Comparison of ENCODE assay signal across 8 mouse cellular contexts in the genomic region with DNA sequence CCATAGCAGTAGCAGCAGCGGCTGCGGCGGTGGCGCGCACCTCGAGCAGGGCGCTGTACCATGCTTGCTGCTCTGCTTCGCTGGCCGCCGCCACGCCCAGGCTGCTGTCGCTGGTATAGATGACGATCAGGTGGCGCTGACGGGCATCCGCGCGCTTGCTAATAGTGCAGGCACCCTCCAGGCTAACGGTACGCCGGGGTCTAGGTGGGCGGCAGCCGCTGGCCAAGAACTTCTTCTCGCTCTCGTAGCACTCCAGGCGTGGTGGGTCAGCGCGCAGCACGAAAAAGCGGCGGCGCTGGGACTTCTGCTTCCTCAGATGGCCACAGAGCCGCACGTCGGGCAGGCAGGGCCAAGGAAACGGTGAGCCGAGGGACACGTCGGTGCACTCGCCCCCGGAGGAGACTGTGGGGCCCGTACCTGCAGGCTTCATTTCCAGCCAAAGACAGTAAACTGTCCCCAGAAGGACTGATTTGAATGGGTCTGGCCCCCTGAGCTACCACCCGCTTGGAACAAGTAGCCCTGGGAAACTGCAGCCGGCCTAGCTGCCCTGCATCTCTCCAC. TPM values are rescaled to one million over a fixed set of nuclear protein-coding genes. Genes with fewer than 3 reads are reported as not detected.
DNase-seq lines count a peak whose midpoint lies in the region; ATAC-seq and TF ChIP-seq lines count a peak whose summit lies in the region.

No protein-coding gene starts in this region.

- no peak for DNase-seq in heart, adult 8-10 months (ENCODE audit: low spot score)
- DNase-seq in ZHBTc4 (ENCODE audit: low read depth, low spot score) = peak; percentile 51
- DNase-seq in hindbrain, embryonic 11.5 days (ENCODE audit: low spot score) = peak; percentile 46
- DNase-seq in liver, embryonic 14.5 days (ENCODE audit: low read depth in 3 of 3, low spot score in 3 of 3) = no peak
- DNase-seq in cerebellum, adult 18-20 months = no peak

- no peak for ATAC-seq in heart, embryonic 11.5 days (replicated peaks; ENCODE audit: insufficient number of reproducible peaks, low FRiP score, low TSS enrichment)
- no peak for ATAC-seq in hindbrain, embryonic 11.5 days (ENCODE audit: low FRiP score)
- no peak for ATAC-seq in liver, embryonic 14.5 days (ENCODE audit: insufficient read depth)
- ATAC-seq in neural tube, embryonic 14.5 days (ENCODE audit: low read depth) = no peak
- ATAC-seq in frontal cortex, adult (ENCODE audit: low TSS enrichment) = no peak

- H3K36me3 ChIP-seq in heart, embryonic 11.5 days (ENCODE audit: control insufficient read depth, insufficient read depth, low read length) = peaks cover 9% of the 10 kb centered on the region
- H3K36me3 ChIP-seq in hindbrain, embryonic 11.5 days (ENCODE audit: control insufficient read depth, insufficient read depth, low read length) = peaks cover 6% of the 10 kb centered on the region
- no peaks in the 10 kb centered on the region; the same call in 1 of the 2 replicates for H3K36me3 ChIP-seq in liver, embryonic 14.5 days (replicated peaks; ENCODE audit: control insufficient read depth, insufficient read depth, low read depth)
- H3K36me3 ChIP-seq in neural tube, embryonic 14.5 days (ENCODE audit: control insufficient read depth, insufficient read depth, low read length) = peaks cover 9% of the 10 kb centered on the region; the same call in 1 of the 2 replicates

- H3K9me3 ChIP-seq in heart, embryonic 11.5 days (replicated peaks; ENCODE audit: control insufficient read depth, low read length) = no peaks in the 10 kb centered on the region
- no peaks in the 10 kb centered on the region for H3K9me3 ChIP-seq in hindbrain, embryonic 11.5 days (ENCODE audit: control insufficient read depth, low read length)
- H3K9me3 ChIP-seq in liver, embryonic 14.5 days (ENCODE audit: control insufficient read depth, low read length) = no peaks in the 10 kb centered on the region
- H3K9me3 ChIP-seq in neural tube, embryonic 14.5 days (ENCODE audit: control insufficient read depth, low read length) = no peaks in the 10 kb centered on the region

- H3K9ac ChIP-seq in heart, embryonic 11.5 days (ENCODE audit: low read depth, low read length) = peak overlapping the region; percentile 40
- H3K9ac ChIP-seq in hindbrain, embryonic 11.5 days (ENCODE audit: low read depth, low read length) = no peak overlapping the region
- no peak overlapping the region for H3K9ac ChIP-seq in liver, embryonic 14.5 days (replicated peaks)
- 0 out of 2 replicates have a peak overlapping the region, but pooled peaks have one; percentile 8 for H3K9ac ChIP-seq in neural tube, embryonic 14.5 days (replicated peaks; ENCODE audit: low read depth, low read length)

- H3K4me2 ChIP-seq in heart, embryonic 11.5 days = peak overlapping the region; percentile 71
- H3K4me2 ChIP-seq in hindbrain, embryonic 11.5 days (replicated peaks; ENCODE audit: low read depth, low read length) = peak overlapping the region; percentile 24
- peak overlapping the region; percentile 59 for H3K4me2 ChIP-seq in liver, embryonic 14.5 days (ENCODE audit: low read depth)
- H3K4me2 ChIP-seq in neural tube, embryonic 14.5 days (ENCODE audit: low read depth, low read length) = peak overlapping the region; percentile 38; the same call in 1 of the 2 replicates

- H3K27ac ChIP-seq in heart, embryonic 11.5 days (ENCODE audit: low read depth, low read length) = no peak overlapping the region
- no peak overlapping the region for H3K27ac ChIP-seq in hindbrain, embryonic 11.5 days (ENCODE audit: low read depth, low read length)
- no peak overlapping the region for H3K27ac ChIP-seq in liver, embryonic 14.5 days
- H3K27ac ChIP-seq in neural tube, embryonic 14.5 days (ENCODE audit: low read depth, low read length) = no peak overlapping the region

- peak overlapping the region; percentile 46 for H3K4me3 ChIP-seq in heart, embryonic 11.5 days (ENCODE audit: low read depth, low read length)
- peak overlapping the region; percentile 19 for H3K4me3 ChIP-seq in hindbrain, embryonic 11.5 days (ENCODE audit: low read depth, low read length)
- H3K4me3 ChIP-seq in liver, embryonic 14.5 days (ENCODE audit: insufficient read depth in 1 of 2, low read depth in 2 of 2, low read length in 2 of 2) = peak overlapping the region in 1 of 2 experiments; percentile 38; a peak in 2 of 4 replicates
- H3K4me3 ChIP-seq in neural tube, embryonic 14.5 days (ENCODE audit: low read depth, low read length) = peak overlapping the region; percentile 10

- WGBS in heart, embryonic 11.5 days (ENCODE audit: insufficient replicate concordance) = 3% methylated on average over 44 of the region's 44 CpGs
- WGBS in hindbrain, embryonic 11.5 days = 4% methylated on average over 44 of the region's 44 CpGs
- 3% methylated on average over 44 of the region's 44 CpGs for WGBS in liver, embryonic 14.5 days (ENCODE audit: insufficient replicate concordance)
- WGBS in neural tube, embryonic 14.5 days = 1% methylated on average over 44 of the region's 44 CpGs

- peaks cover 33% of the 10 kb centered on the region for H3K4me1 ChIP-seq in heart, embryonic 11.5 days (ENCODE audit: control insufficient read depth, insufficient read depth, low read length)
- no peaks in the 10 kb centered on the region; the same call in 1 of the 2 replicates for H3K4me1 ChIP-seq in hindbrain, embryonic 11.5 days (replicated peaks; ENCODE audit: control insufficient read depth, insufficient read depth, low read length)
- peaks cover 7 to 12% of the 10 kb centered on the region in 2 experiments; a peak in 3 of 4 replicates for H3K4me1 ChIP-seq in liver, embryonic 14.5 days (replicated peaks; ENCODE audit: control insufficient read depth in 2 of 2, insufficient read depth in 2 of 2, low read length in 1 of 2)
- H3K4me1 ChIP-seq in neural tube, embryonic 14.5 days (ENCODE audit: control insufficient read depth, insufficient read depth, low read length) = peaks cover 14% of the 10 kb centered on the region; the same call in 1 of the 2 replicates

- peaks cover 35% of the 10 kb centered on the region for H3K27me3 ChIP-seq in heart, embryonic 11.5 days (ENCODE audit: control insufficient read depth, insufficient read depth, low read length)
- H3K27me3 ChIP-seq in hindbrain, embryonic 11.5 days (ENCODE audit: control insufficient read depth, insufficient read depth, low read length) = peaks cover 28% of the 10 kb centered on the region
- peaks cover 16% of the 10 kb centered on the region for H3K27me3 ChIP-seq in liver, embryonic 14.5 days (ENCODE audit: control insufficient read depth, insufficient read depth, low read length)
- H3K27me3 ChIP-seq in neural tube, embryonic 14.5 days (ENCODE audit: control insufficient read depth, insufficient read depth, low read length) = peaks cover 24% of the 10 kb centered on the region

- TF ChIP-seq CTCF in liver, embryonic 14.5 days (IDR thresholded peaks at IDR 0.05; ENCODE audit: low read depth) = no peak

- no peak for TF ChIP-seq EP300 in liver, embryonic 14.5 days (IDR thresholded peaks at IDR 0.05; ENCODE audit: low read depth)

RNA-seq across cellular contexts. Expression of gene Irs3, which starts 0.3 kb away (rescaled TPM):
- 0.23 TPM in 2 replicates for polyA plus RNA-seq in heart, embryonic 11.5 days (2014; fragmentation: Nextera tagmentation; extraction: Ambion mirVana)
- total RNA-seq in heart, adult 8-10 months (2022) = under 1 TPM; 0.30 to 0.94 (median 0.56) TPM
- 0.22 and 0.38 TPM in 2 replicates for polyA plus RNA-seq in hindbrain, embryonic 11.5 days (2014; fragmentation: Nextera tagmentation; extraction: Ambion mirVana)
- 0.02 TPM in 2 replicates for polyA plus RNA-seq in liver, embryonic 14.5 days (2012; rRNA removed)
- not detected in 2 replicates for polyA plus RNA-seq in liver, embryonic 14.5 days (2014; fragmentation: Nextera tagmentation; extraction: Ambion mirVana)
- polyA plus RNA-seq in neural tube, embryonic 14.5 days (2014; fragmentation: Nextera tagmentation; extraction: Ambion mirVana) = 0.31 TPM in 1 of 2 replicates, not detected in the other

RNA-seq across cellular contexts. Expression of gene Sap25, which starts 4.0 kb away (rescaled TPM):
- 3.9 and 5.6 TPM in 2 replicates for polyA plus RNA-seq in heart, embryonic 11.5 days (2014; fragmentation: Nextera tagmentation; extraction: Ambion mirVana)
- total RNA-seq in heart, adult 8-10 months (2022) = 1 to 10 TPM; 1.6 to 4.0 (median 2.8) TPM
- polyA plus RNA-seq in hindbrain, embryonic 11.5 days (2014; fragmentation: Nextera tagmentation; extraction: Ambion mirVana) = 7.1 TPM in 2 replicates
- 12.7 and 13.7 TPM in 2 replicates for polyA plus RNA-seq in liver, embryonic 14.5 days (2012; rRNA removed)
- polyA plus RNA-seq in liver, embryonic 14.5 days (2014; fragmentation: Nextera tagmentation; extraction: Ambion mirVana) = 2.3 and 2.9 TPM in 2 replicates
- polyA plus RNA-seq in neural tube, embryonic 14.5 days (2014; fragmentation: Nextera tagmentation; extraction: Ambion mirVana) = 5.7 and 5.9 TPM in 2 replicates

RNA-seq across cellular contexts. Expression of gene Gm20605, which starts 16.2 kb away (rescaled TPM):
- polyA plus RNA-seq in heart, embryonic 11.5 days (2014; fragmentation: Nextera tagmentation; extraction: Ambion mirVana) = 5.9 and 6.5 TPM in 2 replicates
- total RNA-seq in heart, adult 8-10 months (2022) = 1 to 10 TPM; 2.3 to 4.2 (median 2.7) TPM
- 5.0 and 6.3 TPM in 2 replicates for polyA plus RNA-seq in hindbrain, embryonic 11.5 days (2014; fragmentation: Nextera tagmentation; extraction: Ambion mirVana)
- 5.5 and 6.0 TPM in 2 replicates for polyA plus RNA-seq in liver, embryonic 14.5 days (2012; rRNA removed)
- 3.2 and 3.9 TPM in 2 replicates for polyA plus RNA-seq in liver, embryonic 14.5 days (2014; fragmentation: Nextera tagmentation; extraction: Ambion mirVana)
- 6.5 and 7.9 TPM in 2 replicates for polyA plus RNA-seq in neural tube, embryonic 14.5 days (2014; fragmentation: Nextera tagmentation; extraction: Ambion mirVana)

RNA-seq across cellular contexts. Expression of gene Lrch4, which starts 16.2 kb away (rescaled TPM):
- polyA plus RNA-seq in heart, embryonic 11.5 days (2014; fragmentation: Nextera tagmentation; extraction: Ambion mirVana) = 26.0 and 28.0 TPM in 2 replicates
- total RNA-seq in heart, adult 8-10 months (2022) = 10 to 100 TPM; 13.1 to 17.8 (median 17.1) TPM
- polyA plus RNA-seq in hindbrain, embryonic 11.5 days (2014; fragmentation: Nextera tagmentation; extraction: Ambion mirVana) = 25.9 and 28.5 TPM in 2 replicates
- polyA plus RNA-seq in liver, embryonic 14.5 days (2012; rRNA removed) = 13.9 and 16.1 TPM in 2 replicates
- polyA plus RNA-seq in liver, embryonic 14.5 days (2014; fragmentation: Nextera tagmentation; extraction: Ambion mirVana) = 21.7 and 23.6 TPM in 2 replicates
- 16.0 and 18.4 TPM in 2 replicates for polyA plus RNA-seq in neural tube, embryonic 14.5 days (2014; fragmentation: Nextera tagmentation; extraction: Ambion mirVana)

RNA-seq across cellular contexts. Expression of gene Fbxo24, which starts 16.4 kb away (rescaled TPM):
- not detected in 2 replicates for polyA plus RNA-seq in heart, embryonic 11.5 days (2014; fragmentation: Nextera tagmentation; extraction: Ambion mirVana)
- under 1 TPM; 0.19 to 0.29 (median 0.23) TPM for total RNA-seq in heart, adult 8-10 months (2022)
- polyA plus RNA-seq in hindbrain, embryonic 11.5 days (2014; fragmentation: Nextera tagmentation; extraction: Ambion mirVana) = 0.15 and 0.27 TPM in 2 replicates
- 0.02 and 0.04 TPM in 2 replicates for polyA plus RNA-seq in liver, embryonic 14.5 days (2012; rRNA removed)
- polyA plus RNA-seq in liver, embryonic 14.5 days (2014; fragmentation: Nextera tagmentation; extraction: Ambion mirVana) = 0.05 TPM in 1 of 2 replicates, not detected in the other
- 0.19 TPM in 1 of 2 replicates, not detected in the other for polyA plus RNA-seq in neural tube, embryonic 14.5 days (2014; fragmentation: Nextera tagmentation; extraction: Ambion mirVana)

Comparison
In these comparisons a context has a peak if more than half of its experiments do, and no peak if none do; other contexts are left out.
1. H3K9ac ChIP-seq: peak in heart, embryonic 11.5 days (single experiment) and neural tube, embryonic 14.5 days (single experiment); none in hindbrain, embryonic 11.5 days (single experiment) and liver, embryonic 14.5 days (single experiment).
2. DNase-seq: peak in ZHBTc4 (single experiment) and hindbrain, embryonic 11.5 days (single experiment); none in heart, adult 8-10 months (single experiment), liver, embryonic 14.5 days (0 of 3) and cerebellum, adult 18-20 months (0 of 2).
3. Peak in every context shown above with its lines, with median percentiles within 50 percentile points of each other: H3K4me2 ChIP-seq.